Mouse (Mus musculus): ENCODE data around the gene Iqcn. TPM values are rescaled to one million over a fixed set of nuclear protein-coding genes. Genes with fewer than 3 reads are reported as not detected.

The Iqcn gene
- polyA plus RNA-seq, 1 experiment from 2014 or later, result not detected

- Histone ChIP-seq H3K27ac (ENCODE audit: low read length) (no peak overlapping the region), H3K9ac (ENCODE audit: low read depth, low read length) (no peak overlapping the region), H3K27me3 (ENCODE audit: control insufficient read depth, insufficient read depth, low read depth, low read length) (no peaks in the 10 kb centered on the region), H3K4me3 (ENCODE audit: low read depth, low read length) (no peak overlapping the region), H3K36me3 (ENCODE audit: control insufficient read depth, insufficient read depth, low read length) (peaks cover 18% of the 10 kb centered on the region), H3K9me3 (replicated peaks; ENCODE audit: control insufficient read depth, low read length, poor library complexity, severe bottlenecking) (no peaks in the 10 kb centered on the region), H3K4me2 (ENCODE audit: low read length) (no peak overlapping the region), H3K4me1 (ENCODE audit: control insufficient read depth, insufficient read depth, low read length) (peaks cover 26% of the 10 kb centered on the region)
- no peak for ATAC-seq
- 88% methylated on average over 7 of the region's 7 CpGs for WGBS
Measured at GRCm38 (mm10) chr8:70758308-70758615, 55.0 kb downstream of the Iqcn start.

DNA sequence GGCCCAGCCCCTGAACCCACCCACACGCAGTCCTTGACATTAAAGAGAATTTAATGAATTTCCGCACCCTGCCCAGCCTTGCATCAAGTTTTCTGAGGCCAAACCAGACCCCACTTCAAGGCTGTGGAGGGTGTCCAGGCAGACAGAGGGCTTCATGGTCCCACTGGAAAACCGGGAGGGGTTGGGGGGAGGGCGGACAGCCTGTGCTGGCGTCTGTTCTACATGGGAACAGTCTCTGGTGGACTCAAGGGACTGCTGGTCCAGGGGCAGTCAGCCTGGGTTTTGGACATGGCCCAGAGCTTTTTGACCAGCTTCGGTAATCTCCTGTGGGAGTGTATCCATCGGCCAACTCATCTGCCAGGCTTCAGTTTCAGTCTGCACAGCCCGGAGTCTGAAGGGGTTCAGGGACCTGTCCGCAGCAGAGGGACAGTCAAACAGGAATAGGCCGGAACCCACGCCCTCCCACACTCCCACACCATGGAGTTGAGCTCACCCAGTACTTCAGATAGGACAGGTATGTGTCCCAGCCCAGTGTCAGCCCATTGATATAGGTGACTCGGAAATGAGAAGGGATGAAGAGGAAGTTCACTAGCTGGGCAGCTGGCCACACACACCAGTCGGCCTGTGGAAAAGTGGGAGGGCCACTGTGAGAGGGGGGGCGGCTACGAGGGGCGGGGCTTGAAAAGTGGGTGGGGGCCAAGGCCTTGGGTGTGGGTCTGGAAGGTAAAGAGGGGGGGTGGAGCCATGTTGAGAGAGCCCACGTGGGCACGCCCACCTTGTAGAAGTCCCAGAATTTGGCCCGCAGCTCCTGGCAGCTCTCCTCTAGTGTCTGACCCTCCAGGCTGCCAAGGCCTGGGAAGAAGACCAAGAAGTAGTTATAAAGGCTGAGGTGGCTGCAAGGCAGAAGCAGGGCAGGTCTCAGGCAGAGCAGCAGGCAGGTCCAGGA lies 55.6 kb downstream of the Iqcn start:
- Histone ChIP-seq H3K9me3 (replicated peaks; ENCODE audit: control insufficient read depth, low read length, poor library complexity, severe bottlenecking) (no peaks in the 10 kb centered on the region), H3K4me3 (ENCODE audit: low read depth, low read length) (no peak overlapping the region), H3K27me3 (ENCODE audit: control insufficient read depth, insufficient read depth, low read depth, low read length) (no peaks in the 10 kb centered on the region), H3K27ac (ENCODE audit: low read length) (no peak overlapping the region), H3K4me1 (ENCODE audit: control insufficient read depth, insufficient read depth, low read length) (peaks cover 26% of the 10 kb centered on the region), H3K4me2 (ENCODE audit: low read length) (no peak overlapping the region), H3K9ac (ENCODE audit: low read depth, low read length) (no peak overlapping the region), H3K36me3 (ENCODE audit: control insufficient read depth, insufficient read depth, low read length) (peaks cover 18% of the 10 kb centered on the region)
- 68% methylated on average over 19 of the region's 19 CpGs for WGBS
- ATAC-seq, result no peak

GRCm38 (mm10) chr8:70760350-70760749 lies 57.1 kb downstream of the Iqcn start:
- H3K36me3 ChIP-seq (ENCODE audit: control insufficient read depth, insufficient read depth, low read length), result peaks cover 18% of the 10 kb centered on the region

GRCm38 (mm10) chr8:70760775-70761406 lies 57.6 kb downstream of the Iqcn start, which contains the start of gene Mpv17l2:
Gene Mpv17l2 (minus strand): TSS chr8:70760946.
- peak; percentile 95 for ATAC-seq
- WGBS, result under 1% methylated on average over 55 of the region's 55 CpGs

More at GRCm38 (mm10) chr8:70760350-70760749, 57.1 kb downstream of the Iqcn start:
- H3K4me2 ChIP-seq (ENCODE audit: low read length), result peak overlapping the region; percentile 80
- H3K4me1 ChIP-seq (ENCODE audit: control insufficient read depth, insufficient read depth, low read length), result peaks cover 23% of the 10 kb centered on the region
- H3K27me3 ChIP-seq (ENCODE audit: control insufficient read depth, insufficient read depth, low read depth, low read length), result no peaks in the 10 kb centered on the region
- H3K9ac ChIP-seq (ENCODE audit: low read depth, low read length), result peak overlapping the region; percentile 76
- no peak for ATAC-seq
- whole genome bisulfite sequencing, result under 1% methylated on average over 22 of the region's 22 CpGs
- H3K27ac ChIP-seq (ENCODE audit: low read length), result peak overlapping the region; percentile 77
- peak overlapping the region; percentile 71 for H3K4me3 ChIP-seq (ENCODE audit: low read depth, low read length)
- H3K9me3 ChIP-seq (replicated peaks; ENCODE audit: control insufficient read depth, low read length, poor library complexity, severe bottlenecking), result no peaks in the 10 kb centered on the region

DNA sequence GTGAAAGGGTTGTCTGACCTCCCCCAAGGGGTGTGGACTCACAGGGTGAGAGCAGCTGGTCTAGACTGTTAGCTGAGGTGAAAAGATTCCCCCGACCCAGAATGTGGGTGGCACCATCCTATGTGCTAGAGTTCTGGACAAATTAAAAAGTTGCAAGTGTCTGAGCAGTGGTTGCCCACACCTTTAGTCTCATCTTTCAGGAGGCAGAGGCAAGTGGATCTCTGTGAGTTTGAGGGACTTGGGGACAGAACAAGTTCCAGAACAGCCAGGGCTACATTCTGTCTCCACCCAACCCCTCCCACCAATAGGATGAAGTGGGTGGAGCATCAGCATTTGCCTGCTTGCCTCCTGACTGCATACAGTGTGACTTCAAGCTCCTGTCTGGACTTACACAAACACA lies 58.9 kb downstream of the Iqcn start:
- 73% methylated on average over 1 of the region's 1 CpGs for WGBS
- no peaks in the 10 kb centered on the region for H3K27me3 ChIP-seq (ENCODE audit: control insufficient read depth, insufficient read depth, low read depth, low read length)
- H3K9me3 ChIP-seq (replicated peaks; ENCODE audit: control insufficient read depth, low read length, poor library complexity, severe bottlenecking), result no peaks in the 10 kb centered on the region
- no peak for ATAC-seq
- peaks cover 6% of the 10 kb centered on the region; the same call in 1 of the 2 replicates for H3K36me3 ChIP-seq (ENCODE audit: control insufficient read depth, insufficient read depth, low read length)
- H3K4me3 ChIP-seq (ENCODE audit: low read depth, low read length), result no peak overlapping the region
- no peak overlapping the region for H3K4me2 ChIP-seq (ENCODE audit: low read length)
- no peak overlapping the region for H3K27ac ChIP-seq (ENCODE audit: low read length)
- H3K9ac ChIP-seq (ENCODE audit: low read depth, low read length), result no peak overlapping the region
- peaks cover 25% of the 10 kb centered on the region for H3K4me1 ChIP-seq (ENCODE audit: control insufficient read depth, insufficient read depth, low read length)

More at GRCm38 (mm10) chr8:70760775-70761406, 57.6 kb downstream of the Iqcn start, which contains the start of gene Mpv17l2:
- Histone ChIP-seq H3K4me1 (ENCODE audit: control insufficient read depth, insufficient read depth, low read length) (peaks cover 21% of the 10 kb centered on the region), H3K9me3 (replicated peaks; ENCODE audit: control insufficient read depth, low read length, poor library complexity, severe bottlenecking) (no peaks in the 10 kb centered on the region), H3K27me3 (ENCODE audit: control insufficient read depth, insufficient read depth, low read depth, low read length) (no peaks in the 10 kb centered on the region), H3K4me2 (ENCODE audit: low read length) (peak within 1 kb of the TSS; percentile 80), H3K27ac (ENCODE audit: low read length) (peak within 1 kb of the TSS; percentile 82), H3K4me3 (ENCODE audit: low read depth, low read length) (peak within 1 kb of the TSS; percentile 71), H3K9ac (ENCODE audit: low read depth, low read length) (peak within 1 kb of the TSS; percentile 76), H3K36me3 (ENCODE audit: control insufficient read depth, insufficient read depth, low read length) (peaks cover 18% of the 10 kb centered on the region)

DNA sequence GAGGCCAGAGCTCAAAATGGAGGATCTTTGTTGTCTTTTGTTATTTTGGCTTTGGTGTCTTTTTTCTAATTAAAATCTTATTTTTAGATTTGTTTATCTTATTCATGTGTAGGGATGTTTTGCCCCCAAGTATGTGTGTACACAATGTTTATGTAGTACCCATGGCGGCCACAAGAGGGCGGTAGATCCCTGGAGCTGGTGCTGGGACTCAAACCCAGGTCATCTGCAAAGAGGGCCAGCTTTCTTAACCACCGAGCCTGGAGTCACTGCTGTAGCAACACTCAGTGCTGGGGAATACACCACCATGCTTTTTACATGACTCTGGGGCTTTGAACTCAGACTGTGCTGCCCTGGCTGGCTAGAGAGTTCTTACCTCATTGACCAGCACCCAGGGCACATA lies 60.1 kb downstream of the Iqcn start:
- H3K27ac ChIP-seq (ENCODE audit: low read length), result no peak overlapping the region
- H3K4me3 ChIP-seq (ENCODE audit: low read depth, low read length), result no peak overlapping the region
- H3K27me3 ChIP-seq (ENCODE audit: control insufficient read depth, insufficient read depth, low read depth, low read length), result peaks cover 4% of the 10 kb centered on the region
- under 1% methylated on average over 3 of the region's 3 CpGs for WGBS
- peaks cover 8% of the 10 kb centered on the region for H3K36me3 ChIP-seq (ENCODE audit: control insufficient read depth, insufficient read depth, low read length)
- H3K9me3 ChIP-seq (replicated peaks; ENCODE audit: control insufficient read depth, low read length, poor library complexity, severe bottlenecking), result no peaks in the 10 kb centered on the region
- H3K4me2 ChIP-seq (ENCODE audit: low read length), result no peak overlapping the region
- H3K9ac ChIP-seq (ENCODE audit: low read depth, low read length), result no peak overlapping the region
- no peak for ATAC-seq
- H3K4me1 ChIP-seq (ENCODE audit: control insufficient read depth, insufficient read depth, low read length), result peaks cover 24% of the 10 kb centered on the region

DNA sequence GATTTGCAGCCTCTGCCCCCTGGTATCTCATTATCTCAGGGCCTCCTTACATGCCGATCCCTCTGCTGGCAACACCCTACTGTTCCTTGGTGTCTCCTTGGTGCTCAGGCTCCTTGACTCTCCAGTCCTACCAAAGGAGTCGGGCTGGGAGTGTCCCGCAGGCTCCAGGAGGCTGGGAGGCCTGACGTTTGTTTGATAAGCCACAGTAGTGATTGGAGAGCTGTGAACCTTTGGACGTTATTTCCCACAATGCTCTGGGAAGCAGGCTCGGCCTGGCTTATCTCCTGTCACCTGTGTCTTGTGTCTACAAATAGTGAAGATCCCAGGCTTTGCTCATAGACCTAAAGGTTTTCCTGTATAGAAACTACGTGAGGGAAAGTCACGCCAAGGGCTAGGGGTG lies 60.8 kb downstream of the Iqcn start:
- Histone ChIP-seq H3K4me2 (ENCODE audit: low read length) (no peak overlapping the region), H3K9me3 (replicated peaks; ENCODE audit: control insufficient read depth, low read length, poor library complexity, severe bottlenecking) (no peaks in the 10 kb centered on the region), H3K4me1 (ENCODE audit: control insufficient read depth, insufficient read depth, low read length) (peaks cover 24% of the 10 kb centered on the region), H3K36me3 (ENCODE audit: control insufficient read depth, insufficient read depth, low read length) (peaks cover 12% of the 10 kb centered on the region), H3K9ac (ENCODE audit: low read depth, low read length) (no peak overlapping the region), H3K27ac (ENCODE audit: low read length) (no peak overlapping the region), H3K27me3 (ENCODE audit: control insufficient read depth, insufficient read depth, low read depth, low read length) (peaks cover 4% of the 10 kb centered on the region), H3K4me3 (ENCODE audit: low read depth, low read length) (no peak overlapping the region)
- WGBS, result 86% methylated on average over 8 of the region's 8 CpGs
- ATAC-seq, result no peak

- 96% methylated on average over 13 of the region's 13 CpGs for WGBS
- Histone ChIP-seq H3K27ac (ENCODE audit: low read length) (no peak overlapping the region), H3K36me3 (ENCODE audit: control insufficient read depth, insufficient read depth, low read length) (peaks cover 12% of the 10 kb centered on the region), H3K9ac (ENCODE audit: low read depth, low read length) (no peak overlapping the region), H3K27me3 (ENCODE audit: control insufficient read depth, insufficient read depth, low read depth, low read length) (peaks cover 4% of the 10 kb centered on the region), H3K4me1 (ENCODE audit: control insufficient read depth, insufficient read depth, low read length) (peaks cover 22% of the 10 kb centered on the region), H3K4me2 (ENCODE audit: low read length) (no peak overlapping the region), H3K9me3 (replicated peaks; ENCODE audit: control insufficient read depth, low read length, poor library complexity, severe bottlenecking) (no peaks in the 10 kb centered on the region), H3K4me3 (ENCODE audit: low read depth, low read length) (no peak overlapping the region)
- ATAC-seq, result no peak
Measured at GRCm38 (mm10) chr8:70764676-70765075, 61.4 kb downstream of the Iqcn start.

DNA sequence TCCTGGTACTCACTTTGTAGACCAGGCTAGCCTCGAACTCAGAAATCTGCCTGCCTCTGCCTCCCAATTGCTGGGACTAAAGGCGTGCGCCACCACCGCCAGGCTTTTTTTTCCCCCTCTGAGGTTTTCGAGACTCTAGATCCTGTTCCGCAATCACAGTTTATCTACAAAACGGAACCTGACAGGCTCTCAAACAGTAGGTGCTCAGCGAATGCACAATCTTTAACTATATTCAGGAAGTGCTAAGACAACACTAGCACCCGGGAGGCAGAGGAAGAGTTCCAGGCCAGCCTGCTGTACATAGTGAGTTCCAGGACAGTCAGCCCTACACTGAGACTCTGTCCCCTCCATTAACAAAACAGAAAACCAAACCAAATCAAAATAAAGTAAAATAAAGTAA lies 62.1 kb downstream of the Iqcn start:
- H3K4me1 ChIP-seq (ENCODE audit: control insufficient read depth, insufficient read depth, low read length), result peaks cover 16% of the 10 kb centered on the region
- H3K9me3 ChIP-seq (replicated peaks; ENCODE audit: control insufficient read depth, low read length, poor library complexity, severe bottlenecking), result no peaks in the 10 kb centered on the region
- no peak overlapping the region for H3K4me2 ChIP-seq (ENCODE audit: low read length)
- peaks cover 15% of the 10 kb centered on the region for H3K36me3 ChIP-seq (ENCODE audit: control insufficient read depth, insufficient read depth, low read length)
- H3K9ac ChIP-seq (ENCODE audit: low read depth, low read length), result no peak overlapping the region
- ATAC-seq, result no peak
- H3K27me3 ChIP-seq (ENCODE audit: control insufficient read depth, insufficient read depth, low read depth, low read length), result peaks cover 4% of the 10 kb centered on the region
- whole genome bisulfite sequencing, result 80% methylated on average over 9 of the region's 9 CpGs
- no peak overlapping the region for H3K27ac ChIP-seq (ENCODE audit: low read length)
- H3K4me3 ChIP-seq (ENCODE audit: low read depth, low read length), result no peak overlapping the region

Measured in midbrain, embryonic 16.5 days (tissue).